In genomic region chr14:122170202-122170781, GRCm38 (mm10) we compare ENCODE assay signal across 16 mouse cellular contexts. TPM values are rescaled to one million over a fixed set of nuclear protein-coding genes. Genes with fewer than 3 reads are reported as not detected.
DNase-seq lines count a peak whose midpoint lies in the region; ATAC-seq and TF ChIP-seq lines count a peak whose summit lies in the region.
"Had no signal": no experiment of that assay in that cellular context is flagged by ENCODE, and none has a peak within 500 bp of the region (broad histone marks: within the 10 kb centered on the region; RNA-seq: fewer than 3 reads in every experiment).

No protein-coding gene starts in this region.

- no peak for TF ChIP-seq CTCF in Patski (IDR thresholded peaks at IDR 0.05)

- ATAC-seq in Patski, result peak; percentile 79
- ATAC-seq in hindbrain, embryonic 11.5 days (ENCODE audit: low FRiP score), result peak; percentile 31; the same call in 1 of the 2 replicates
- peak; percentile 53 for ATAC-seq in midbrain, embryonic 12.5 days (ENCODE audit: low FRiP score, low read depth)
- ATAC-seq: CD4-positive, CD25-positive, alpha-beta regulatory T cell, adult 4 months; lung, postnatal 0 days had no signal

- WGBS in hindbrain, embryonic 11.5 days, result 72% methylated on average over 7 of the region's 7 CpGs
- 55% methylated on average over 7 of the region's 7 CpGs for WGBS in midbrain, embryonic 12.5 days

- H3K4me2 ChIP-seq in hindbrain, embryonic 11.5 days (replicated peaks; ENCODE audit: low read depth, low read length), result no peak overlapping the region
- no peak overlapping the region for H3K4me2 ChIP-seq in midbrain, embryonic 12.5 days (replicated peaks)
- H3K4me2 ChIP-seq: heart, embryonic 12.5 days; liver, embryonic 12.5 days had no signal

- no peak overlapping the region for H3K4me3 ChIP-seq in hindbrain, embryonic 11.5 days (ENCODE audit: low read depth, low read length)
- no peak overlapping the region for H3K4me3 ChIP-seq in midbrain, embryonic 12.5 days
- H3K4me3 ChIP-seq: heart, embryonic 12.5 days; liver, embryonic 12.5 days; megakaryocyte, embryonic 14.5 days had no signal

- H3K36me3 ChIP-seq in hindbrain, embryonic 11.5 days (ENCODE audit: control insufficient read depth, insufficient read depth, low read length), result no peaks in the 10 kb centered on the region
- no peaks in the 10 kb centered on the region for H3K36me3 ChIP-seq in midbrain, embryonic 12.5 days
- H3K36me3 ChIP-seq: heart, embryonic 12.5 days; liver, embryonic 12.5 days had no signal

- H3K4me1 ChIP-seq in hindbrain, embryonic 11.5 days (replicated peaks; ENCODE audit: control insufficient read depth, insufficient read depth, low read length), result no peaks in the 10 kb centered on the region
- H3K4me1 ChIP-seq in midbrain, embryonic 12.5 days, result peaks cover 9% of the 10 kb centered on the region; the same call in 1 of the 2 replicates
- H3K4me1 ChIP-seq: heart, embryonic 12.5 days; liver, embryonic 12.5 days; megakaryocyte, embryonic 14.5 days had no signal

- peak; percentile 33 for DNase-seq in 3134 (ENCODE audit: extremely low read depth, insufficient read length, low spot score)
- no peak for DNase-seq in Patski (ENCODE audit: low read depth, low spot score)
- no peak for DNase-seq in hindbrain, embryonic 11.5 days (ENCODE audit: low spot score)
- DNase-seq in left cerebral cortex, postnatal 36 days (ENCODE audit: low spot score in 2 of 2), result no peak
- DNase-seq in urinary bladder, adult 18-20 months (ENCODE audit: low spot score in 2 of 2), result no peak
- DNase-seq in thymus, postnatal 36 days, result no peak
- DNase-seq: cerebellum, postnatal 10 days; gastrocnemius, postnatal 36 days; heart, postnatal 36 days; kidney, postnatal 10 days had no signal

- POLR2A ChIA-PET in Patski (lab: Charles Lee), result interaction anchor here (0.7 kb wide), 1 partner anchor 11 kb away, joined by 3 read pairs; no protein-coding TSS in a partner anchor

- H3K27me3 ChIP-seq in Patski, result peaks cover 2% of the 10 kb centered on the region
- H3K27me3 ChIP-seq in hindbrain, embryonic 11.5 days (ENCODE audit: control insufficient read depth, insufficient read depth, low read length), result no peaks in the 10 kb centered on the region
- H3K27me3 ChIP-seq in midbrain, embryonic 12.5 days, result no peaks in the 10 kb centered on the region
- H3K27me3 ChIP-seq: liver, embryonic 12.5 days had no signal

- no peak overlapping the region for H3K27ac ChIP-seq in hindbrain, embryonic 11.5 days (ENCODE audit: low read depth, low read length)
- H3K27ac ChIP-seq in midbrain, embryonic 12.5 days (replicated peaks), result peak overlapping the region; percentile 58; the same call in 1 of the 2 replicates
- H3K27ac ChIP-seq: liver, embryonic 12.5 days had no signal

- in situ Hi-C loops in Patski (cut with MboI; ENCODE audit: low pct_unique_long_range_greater_than_20kb), result no loop called here

- intact Hi-C loops in left cerebral cortex, postnatal 36 days (cut with DNase I), result no loop called here

- H3K9ac ChIP-seq in hindbrain, embryonic 11.5 days (ENCODE audit: low read depth, low read length), result no peak overlapping the region
- H3K9ac ChIP-seq in midbrain, embryonic 12.5 days (replicated peaks), result no peak overlapping the region
- H3K9ac ChIP-seq: heart, embryonic 12.5 days; liver, embryonic 12.5 days had no signal

- CTCF ChIA-PET in Patski (lab: Charles Lee), result interaction anchor here (1.4 kb wide), 1 partner anchor 13 kb away, joined by 6 read pairs; no protein-coding TSS in a partner anchor

- H3K9me3 ChIP-seq in hindbrain, embryonic 11.5 days (ENCODE audit: control insufficient read depth, low read length), result no peaks in the 10 kb centered on the region
- H3K9me3 ChIP-seq in midbrain, embryonic 12.5 days, result no peaks in the 10 kb centered on the region
- H3K9me3 ChIP-seq: heart, embryonic 12.5 days; liver, embryonic 12.5 days; megakaryocyte, embryonic 14.5 days had no signal

RNA-seq across cellular contexts. Expression of gene Clybl, which starts 11.2 kb away (rescaled TPM):
- 60.7 TPM for polyA plus RNA-seq in Patski (2021)
- 24.1 and 30.6 TPM in 2 replicates for polyA plus RNA-seq in hindbrain, embryonic 11.5 days (2014; fragmentation: Nextera tagmentation; extraction: Ambion mirVana)
- polyA plus RNA-seq in midbrain, embryonic 12.5 days (2016; fragmentation: Nextera tagmentation; extraction: Ambion mirVana), result 19.4 and 34.6 TPM in 2 replicates
- total RNA-seq in left cerebral cortex, postnatal 36 days (2021), result 10 to 100 TPM; 21.2 to 31.3 TPM
